Mouse (Mus musculus): Measurements from ENCODE around the gene Glipr2.

DNA sequence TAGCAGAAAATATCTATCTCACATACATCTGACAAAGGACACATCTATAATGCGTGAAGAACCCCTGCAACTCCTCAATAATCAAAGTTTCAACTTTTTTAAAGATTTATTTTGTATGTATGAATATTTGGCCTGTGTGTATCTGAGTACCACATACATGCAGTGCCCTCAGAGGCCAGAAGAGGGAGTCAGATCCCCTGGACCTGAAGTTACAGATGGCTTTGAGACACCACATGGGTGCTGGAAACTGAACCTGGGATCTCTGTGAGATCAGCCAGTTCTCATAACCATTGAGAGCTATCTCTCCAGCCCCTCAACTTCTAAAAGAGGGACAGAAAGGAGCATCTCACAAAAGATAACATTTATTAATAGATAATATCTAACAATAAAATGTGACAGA lies 36.6 kb upstream of the Glipr2 start:
- TF ChIP-seq CTCF (IDR thresholded peaks at IDR 0.05) (peak; percentile 28), EP300 (IDR thresholded peaks at IDR 0.05) (no peak)
